Mouse (Mus musculus): ENCODE data around the gene Vwa5b2.

Vwa5b2 gene

GRCm38 (mm10) chr16:20610501-20611356, 21.5 kb downstream of the Vwa5b2 start:
- DNase-seq (ENCODE audit: low spot score): no peak

GRCm38 (mm10) chr16:20611357-20612227, 22.3 kb downstream of the Vwa5b2 start, which contains the start of the genes Eef1akmt4, Gm49333 and Alg3:
Gene Eef1akmt4 (plus strand): TSS chr16:20611593.
Gene Gm49333 (plus strand): TSS chr16:20611610.
Gene Alg3 (minus strand): TSS chr16:20611735.
- no peak for DNase-seq (ENCODE audit: low spot score)

GRCm38 (mm10) chr16:20619541-20620398, 30.5 kb downstream of the Vwa5b2 start:
- DNase-seq (ENCODE audit: low spot score): no peak

- DNase-seq (ENCODE audit: low spot score): no peak
Measured at GRCm38 (mm10) chr16:20620399-20620735, 31.1 kb downstream of the Vwa5b2 start.

GRCm38 (mm10) chr16:20620751-20621190, 31.5 kb downstream of the Vwa5b2 start:
- no peak for DNase-seq (ENCODE audit: low spot score)

- DNase-seq (ENCODE audit: low spot score): no peak
Measured at GRCm38 (mm10) chr16:20621191-20621990, 32.1 kb downstream of the Vwa5b2 start, which contains the start of gene Camk2n2. Gene Camk2n2 (minus strand): TSS chr16:20621287.

GRCm38 (mm10) chr16:20621991-20622685, 32.9 kb downstream of the Vwa5b2 start:
- DNase-seq (ENCODE audit: low spot score): no peak

GRCm38 (mm10) chr16:20623211-20623610, 33.9 kb downstream of the Vwa5b2 start:
- DNase-seq (ENCODE audit: low spot score): no peak

GRCm38 (mm10) chr16:20628871-20629391, 39.7 kb downstream of the Vwa5b2 start:
- DNase-seq (ENCODE audit: low spot score): no peak

- no peak for DNase-seq (ENCODE audit: low spot score)
Measured at GRCm38 (mm10) chr16:20629731-20630634, 40.7 kb downstream of the Vwa5b2 start, which contains the start of gene Ece2. Gene Ece2 (plus strand): TSS chr16:20629828.

- DNase-seq (ENCODE audit: low spot score): no peak
Measured at GRCm38 (mm10) chr16:20637410-20637809, 48.1 kb downstream of the Vwa5b2 start.

GRCm38 (mm10) chr16:20638367-20638766, 49.1 kb downstream of the Vwa5b2 start:
- DNase-seq (ENCODE audit: low spot score): no peak

GRCm38 (mm10) chr16:20642161-20642560, 52.9 kb downstream of the Vwa5b2 start:
- no peak for DNase-seq (ENCODE audit: low spot score)

- DNase-seq (ENCODE audit: low spot score): no peak
Measured at GRCm38 (mm10) chr16:20643911-20644310, 54.6 kb downstream of the Vwa5b2 start.

GRCm38 (mm10) chr16:20651076-20651946, 62.0 kb downstream of the Vwa5b2 start, which contains the start of gene Psmd2:
Gene Psmd2 (plus strand): TSS chr16:20651652.
- peak; percentile 91 for DNase-seq (ENCODE audit: low spot score)

- no peak for DNase-seq (ENCODE audit: low spot score)
Measured at GRCm38 (mm10) chr16:20651947-20652310, 62.7 kb downstream of the Vwa5b2 start.

GRCm38 (mm10) chr16:20653315-20653714, 64.0 kb downstream of the Vwa5b2 start:
- no peak for DNase-seq (ENCODE audit: low spot score)

All from urinary bladder, postnatal 10 days (tissue).